Mouse (Mus musculus): Measurements from ENCODE around the gene Wdhd1.
"Not testable (repeated sequence)": the region's sequence is repeated elsewhere in the genome, so short reads cannot be mapped to it uniquely, and the experiment has no call there.

Gene Wdhd1

DNA sequence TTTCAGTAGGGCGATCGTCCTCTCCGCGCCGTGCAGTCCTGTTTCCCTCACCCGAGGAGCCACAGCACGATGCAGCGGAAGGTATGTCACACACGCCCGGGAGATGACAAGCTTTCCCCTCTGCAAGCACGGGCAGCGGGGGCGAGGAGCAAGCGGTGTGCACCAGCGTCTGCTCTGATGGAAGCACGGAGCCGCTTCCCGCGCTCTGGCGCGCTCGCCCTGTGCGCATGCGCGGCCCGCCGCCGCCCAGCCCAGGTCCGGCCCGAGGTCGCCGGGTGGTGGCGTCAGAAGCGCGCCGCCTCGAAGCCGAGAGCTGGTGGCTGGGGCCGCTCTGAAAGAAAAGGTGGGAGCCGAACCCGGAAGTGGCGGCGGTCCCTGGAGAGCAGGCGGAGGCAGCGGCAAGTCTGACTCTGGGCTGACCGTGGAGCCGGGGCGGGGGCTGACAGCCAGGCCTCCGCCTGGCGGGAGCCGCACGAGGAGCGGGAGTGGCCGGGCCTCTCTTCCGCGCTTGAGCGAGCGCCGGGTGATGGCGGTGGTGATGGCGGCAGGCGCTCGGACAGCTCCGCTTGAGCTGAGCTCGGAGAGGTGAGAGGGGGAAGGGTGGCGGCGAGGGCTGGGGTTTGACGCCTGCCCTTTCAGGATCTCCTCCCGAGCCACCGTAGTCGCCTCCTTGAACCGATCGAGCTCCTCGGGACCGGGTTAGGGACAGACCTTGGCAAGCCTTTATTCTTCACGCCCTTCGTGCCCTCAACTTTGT lies at the start of gene Wdhd1, which contains the start of gene Socs4:
Gene Wdhd1, minus strand, starts transcription at position 221 of the 757 bp plus-strand sequence.
Gene Socs4, plus strand, starts transcription at position 295 of the 757 bp plus-strand sequence.
- DNase-seq (ENCODE audit: low spot score in 2 of 2) = peak; percentile 96 to 97

- no peak for DNase-seq (ENCODE audit: low spot score in 2 of 2)
Observed at GRCm38 (mm10) chr14:47325965-47326761, 49.5 kb upstream of the Wdhd1 start.

DNA sequence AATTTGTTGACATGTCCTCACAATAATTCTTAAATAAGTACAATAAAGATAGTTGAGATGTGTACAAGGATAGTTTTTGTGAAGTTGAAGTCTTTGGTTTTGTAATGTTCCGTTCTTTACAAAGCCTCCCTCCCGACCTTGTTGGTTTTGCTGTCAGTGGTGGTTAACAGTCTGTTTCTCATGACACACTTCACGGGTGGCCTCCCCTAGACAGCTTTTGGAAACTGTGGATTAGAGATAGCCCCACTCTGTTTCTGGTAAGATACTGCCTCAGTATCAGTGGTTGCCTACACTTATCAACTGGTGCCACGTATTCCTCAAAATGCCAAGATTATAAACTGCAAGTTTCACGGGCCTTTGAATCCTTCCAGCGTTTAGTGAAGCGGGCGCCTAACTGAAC lies 44.9 kb upstream of the Wdhd1 start:
- DNase-seq (ENCODE audit: low spot score in 2 of 2) = not testable (repeated sequence)

DNA sequence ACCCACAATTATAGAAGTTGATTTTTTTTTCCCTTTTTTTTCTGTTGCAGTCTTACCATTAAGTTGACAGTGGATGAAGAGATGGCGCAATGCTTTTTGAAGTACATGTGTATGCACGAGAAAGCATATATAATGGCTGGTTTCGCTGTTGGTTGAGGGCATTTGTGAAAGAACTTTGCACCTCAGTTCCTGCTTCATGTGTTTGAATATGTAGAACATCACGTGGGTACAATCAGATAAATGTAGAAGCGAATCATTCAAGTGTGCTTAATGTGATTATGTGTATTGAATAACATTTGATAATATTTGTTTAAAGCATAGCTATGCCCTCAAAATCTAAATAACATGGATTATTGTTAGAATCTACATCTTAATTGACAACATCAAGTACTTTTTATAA lies 42.7 kb upstream of the Wdhd1 start:
- DNase-seq (ENCODE audit: low spot score in 2 of 2) = no peak

- no peak for DNase-seq (ENCODE audit: low spot score in 2 of 2)
Observed at GRCm38 (mm10) chr14:47310342-47311181, 33.9 kb upstream of the Wdhd1 start.

DNA sequence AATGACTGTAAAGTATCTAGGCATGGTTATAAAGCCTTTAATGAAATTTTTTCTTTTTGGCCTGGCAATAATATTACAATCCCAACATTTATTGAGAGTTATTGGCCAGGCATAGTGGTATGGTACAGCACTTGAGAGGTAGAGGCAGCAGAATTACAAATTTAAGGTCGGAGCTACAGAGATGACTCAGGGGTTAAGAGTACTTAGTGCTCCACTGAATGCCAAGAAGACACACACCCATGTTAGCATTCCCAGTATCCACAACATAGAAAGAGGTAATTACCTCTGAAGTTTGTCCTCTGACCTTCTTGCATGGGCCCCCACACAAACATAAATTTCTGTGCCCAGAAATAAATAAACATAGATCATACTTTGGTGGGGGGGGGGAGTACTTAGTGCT lies 32.4 kb upstream of the Wdhd1 start:
- no peak for DNase-seq (ENCODE audit: low spot score in 2 of 2)

- DNase-seq (ENCODE audit: low spot score in 2 of 2) = no peak
Observed at GRCm38 (mm10) chr14:47307669-47308068, 31.0 kb upstream of the Wdhd1 start.

DNA sequence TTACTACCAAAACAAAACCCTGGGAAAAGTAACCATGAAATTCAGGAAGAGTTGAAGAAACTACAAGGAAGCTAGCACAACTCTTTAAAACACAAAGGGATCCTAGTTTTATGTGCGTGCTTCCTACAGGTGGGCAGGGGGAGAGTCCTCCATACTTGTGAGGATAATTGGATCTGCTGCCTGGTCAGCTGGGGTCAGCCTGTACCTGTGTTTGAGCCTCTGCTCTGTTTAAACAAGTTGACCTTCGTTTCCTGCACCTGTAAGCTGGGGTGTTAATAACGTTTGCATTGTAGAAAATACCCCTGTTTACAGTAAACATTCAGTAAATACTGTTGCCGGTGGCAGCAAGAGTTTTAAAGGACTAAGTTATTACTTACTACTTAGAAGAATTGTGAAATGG lies 29.3 kb upstream of the Wdhd1 start:
- DNase-seq (ENCODE audit: low spot score in 2 of 2) = no peak

GRCm38 (mm10) chr14:47304814-47305405 lies 28.3 kb upstream of the Wdhd1 start:
- no peak for DNase-seq (ENCODE audit: low spot score in 2 of 2)

GRCm38 (mm10) chr14:47302885-47303680 lies 26.4 kb upstream of the Wdhd1 start:
- no peak for DNase-seq (ENCODE audit: low spot score in 2 of 2)

GRCm38 (mm10) chr14:47298819-47299261 lies 22.2 kb upstream of the Wdhd1 start:
- DNase-seq (ENCODE audit: low spot score in 2 of 2) = peak; percentile 15 to 21

- no peak for DNase-seq (ENCODE audit: low spot score in 2 of 2)
Observed at GRCm38 (mm10) chr14:47298408-47298792, 21.7 kb upstream of the Wdhd1 start.

DNA sequence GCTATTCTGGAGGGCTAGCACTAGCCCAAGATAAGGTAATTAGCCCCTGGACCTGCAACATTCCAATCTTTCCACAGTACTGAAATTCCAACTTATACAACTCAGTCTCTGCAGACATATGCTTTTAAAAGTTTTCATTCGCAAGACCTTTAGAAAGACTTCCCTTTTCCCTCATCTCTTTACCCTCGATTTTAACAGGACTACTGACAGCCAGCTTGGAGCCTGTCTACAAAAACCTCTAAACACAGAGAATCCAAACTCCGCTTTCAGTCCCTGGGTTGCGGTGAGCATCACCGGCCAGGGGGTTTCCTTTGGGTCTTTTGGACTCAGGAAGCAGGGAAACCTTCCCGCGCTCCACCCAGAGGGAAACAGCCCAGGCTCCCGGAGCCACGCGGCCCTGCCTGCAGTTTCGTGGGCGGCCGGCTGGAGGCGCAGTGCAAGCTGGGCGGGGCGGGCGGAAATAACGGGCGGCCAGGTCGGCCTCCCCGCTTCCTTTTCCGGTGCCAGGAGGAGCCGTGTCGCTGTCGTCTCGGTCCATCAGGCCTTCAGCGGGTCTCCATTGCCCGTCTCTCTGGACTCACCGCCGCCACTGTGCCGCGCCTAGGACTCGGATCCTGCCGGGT lies 21.2 kb upstream of the Wdhd1 start, which contains the start of gene Mapk1ip1l:
Gene Mapk1ip1l, plus strand, starts transcription at position 482 of the 623 bp plus-strand sequence.
- DNase-seq (ENCODE audit: low spot score in 2 of 2) = peak; percentile 91 to 92

- DNase-seq (ENCODE audit: low spot score in 2 of 2) = no peak
Observed at GRCm38 (mm10) chr14:47296232-47296631, 19.6 kb upstream of the Wdhd1 start.

DNA sequence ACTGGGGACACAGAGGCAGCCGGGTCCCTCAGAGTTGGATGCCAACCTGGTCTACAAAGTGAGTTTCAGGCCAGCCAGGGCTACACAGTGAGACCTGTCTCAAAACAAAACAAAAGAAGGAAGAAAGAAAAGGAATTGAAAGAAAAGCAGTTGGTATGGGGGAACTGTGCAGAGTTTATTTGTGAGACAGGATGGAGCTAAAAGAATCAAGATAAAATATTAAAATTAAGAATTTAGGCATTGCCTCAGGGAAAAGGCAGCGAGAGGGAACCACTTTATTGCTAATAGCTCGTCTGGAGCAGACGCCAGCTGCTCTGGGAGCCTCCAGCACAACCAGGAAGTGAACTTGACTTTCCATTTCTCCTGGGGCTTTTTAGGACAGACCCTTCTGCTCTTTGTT lies 17.5 kb upstream of the Wdhd1 start:
- no peak for DNase-seq (ENCODE audit: low spot score in 2 of 2)

GRCm38 (mm10) chr14:47291772-47292171 lies 15.1 kb upstream of the Wdhd1 start:
- no peak for DNase-seq (ENCODE audit: low spot score in 2 of 2)

- no peak for DNase-seq (ENCODE audit: low spot score in 2 of 2)
Observed at GRCm38 (mm10) chr14:47287021-47287420, 10.4 kb upstream of the Wdhd1 start.

GRCm38 (mm10) chr14:47286215-47286614 lies 9.6 kb upstream of the Wdhd1 start:
- DNase-seq (ENCODE audit: low spot score in 2 of 2) = no peak

- no peak for DNase-seq (ENCODE audit: low spot score in 2 of 2)
Observed at GRCm38 (mm10) chr14:47285271-47285670, 8.6 kb upstream of the Wdhd1 start.

GRCm38 (mm10) chr14:47283568-47283967 lies 6.9 kb upstream of the Wdhd1 start:
- DNase-seq (ENCODE audit: low spot score in 2 of 2) = no peak
